Mouse (Mus musculus) limb, embryonic 14.5 days (tissue): ENCODE measurements around the gene Mpc2. TPM values are rescaled to one million over a fixed set of nuclear protein-coding genes. Genes with fewer than 3 reads are reported as not detected.

Experiments used
- ATAC-seq: fragments of 200-750 bp; cut with Nextera tagmentation; 2 replicates; pipeline ENCODE4 v1.8.0; 2017; ENCODE audit warnings: low read depth, moderate number of reproducible peaks, moderate TSS enrichment; ENCODE audit not compliant: low FRiP score
- DNase-seq: peaks from one replicate; pipeline ENCODE4 v3.0.0-alpha.2; 2015; ENCODE audit warnings: low spot score
- H3K27ac ChIP-seq: fragments of 300-500 bp; sonication (generic); replicated peaks from 2 replicates; pipeline ENCODE4 v1.5.1; 2014; ENCODE audit warnings: low read depth, mild to moderate bottlenecking, low read length, moderate library complexity, mixed read lengths
- H3K27me3 ChIP-seq: fragments of 300-500 bp; sonication (generic); 2 replicates; pipeline ENCODE4 v1.6.1; 2014; ENCODE audit warnings: low read length, mixed read lengths; ENCODE audit not compliant: control insufficient read depth, insufficient read depth
- H3K36me3 ChIP-seq: fragments of 300-500 bp; sonication (generic); 2 replicates; pipeline ENCODE4 v1.6.1; 2014; ENCODE audit warnings: mild to moderate bottlenecking, low read length, moderate library complexity, mixed read lengths; ENCODE audit not compliant: control insufficient read depth, insufficient read depth
- H3K4me1 ChIP-seq: fragments of 300-500 bp; sonication (generic); 2 replicates; pipeline ENCODE4 v1.6.1; 2014; ENCODE audit warnings: antibody characterized with exemption, low read length, mixed read lengths; ENCODE audit not compliant: control insufficient read depth, insufficient read depth
- H3K4me2 ChIP-seq: fragments of 300-500 bp; sonication (generic); replicated peaks from 2 replicates; pipeline ENCODE4 v1.6.1; 2014; ENCODE audit warnings: low read depth, mild to moderate bottlenecking, low read length, moderate library complexity; ENCODE audit not compliant: severe bottlenecking
- H3K4me3 ChIP-seq: fragments of 300-500 bp; sonication (generic); replicated peaks from 2 replicates; pipeline ENCODE4 v1.5.1; 2014; ENCODE audit warnings: low read length
- H3K9ac ChIP-seq: fragments of 300-500 bp; sonication (generic); 2 replicates; pipeline ENCODE4 v1.6.1; 2014; ENCODE audit warnings: mild to moderate bottlenecking, low read depth, low read length, moderate library complexity; ENCODE audit not compliant: severe bottlenecking
- H3K9me3 ChIP-seq: fragments of 300-500 bp; sonication (generic); 2 replicates; pipeline ENCODE4 v1.6.1; 2016; ENCODE audit warnings: low read length; ENCODE audit not compliant: control insufficient read depth
- POLR2A ChIP-seq: fragments of 200-500 bp; IDR thresholded peaks from 2 replicates; pipeline ENCODE4 v1.8.0; 2012; ENCODE audit warnings: inconsistent platforms, mild to moderate bottlenecking, moderate library complexity, borderline replicate concordance; ENCODE audit not compliant: insufficient read depth, insufficient read length; ENCODE audit errors: extremely low read depth
- WGBS: fragments of 180-500 bp; shearing (Covaris S2); extraction: QIAGEN DNeasy Blood & Tissue Kit; methylation state at CpG from one replicate; pipeline ENCODE4 v1.1.7; 2014; 5-methylcytosine and 5-hydroxymethylcytosine counted together
- polyA plus RNA-seq, 2 experiments: library from polyadenylated mRNA; depleted of rRNA in 1 of 2; stranded (reverse) in 1 of 2; unstranded in 1 of 2; fragments of >200 nt; fragmentation: Nextera tagmentation in 1 of 2; extraction: Ambion mirVana in 1 of 2; gene quantifications; 2 replicates each; pipeline versions ENCODE4 v1.2.1 to v1.2.3; 2012 to 2014

The Mpc2 gene
- polyA plus RNA-seq, 2 experiments, result 60.2 to 169 TPM

DNA sequence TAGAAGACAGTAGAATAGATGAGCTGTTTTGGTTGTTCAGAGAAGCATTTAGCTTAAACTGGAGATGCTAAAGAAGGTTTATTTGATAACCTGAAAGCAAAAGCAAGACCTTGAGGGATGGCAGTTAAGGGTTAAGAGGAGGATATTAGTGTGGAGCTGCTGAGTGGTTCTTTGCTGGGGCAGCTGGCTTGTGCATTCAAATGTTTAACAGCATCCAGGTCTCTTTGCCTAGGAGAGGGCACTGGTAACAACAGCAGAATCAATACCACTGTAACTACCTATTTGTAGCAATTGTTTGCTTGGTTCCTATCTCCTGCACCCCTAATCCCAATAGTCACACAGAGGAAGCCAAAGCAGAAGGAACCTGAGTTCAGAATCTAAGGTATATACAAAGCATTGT is 9.3 kb downstream of the Mpc2 start:
- no peak for TF ChIP-seq POLR2A
- Histone ChIP-seq H3K4me3 (no peak overlapping the region), H3K36me3 (no peaks in the 10 kb centered on the region), H3K9ac (no peak overlapping the region), H3K27ac (no peak overlapping the region), H3K9me3 (no peaks in the 10 kb centered on the region), H3K27me3 (no peaks in the 10 kb centered on the region), H3K4me2 (no peak overlapping the region), H3K4me1 (no peaks in the 10 kb centered on the region)
- no peak for DNase-seq
- ATAC-seq, result no peak

DNA sequence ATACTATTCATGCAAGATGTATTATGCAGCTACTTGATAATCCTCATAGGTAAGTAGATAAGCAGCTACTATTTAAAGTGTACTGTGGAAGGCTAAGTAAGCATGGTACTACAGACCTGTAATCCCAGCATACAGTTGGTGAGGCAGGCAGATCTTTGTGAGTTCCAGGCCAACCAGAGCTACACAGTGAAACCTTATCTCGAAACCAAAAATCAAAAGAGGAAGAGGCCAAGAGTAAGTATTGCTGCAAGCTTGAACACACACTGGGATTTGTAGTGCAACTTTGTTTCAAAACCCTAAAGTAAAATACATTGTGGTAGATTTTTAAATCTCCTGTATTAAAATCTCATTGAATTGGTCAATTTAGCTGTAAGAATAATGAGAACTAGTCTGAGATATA is 11.1 kb downstream of the Mpc2 start:
- Histone ChIP-seq H3K4me3 (no peak overlapping the region), H3K27me3 (no peaks in the 10 kb centered on the region), H3K9ac (no peak overlapping the region), H3K27ac (no peak overlapping the region), H3K4me1 (no peaks in the 10 kb centered on the region), H3K4me2 (no peak overlapping the region), H3K36me3 (0 out of 2 replicates have a peak, but pooled peaks cover 2% of the 10 kb centered on the region), H3K9me3 (no peaks in the 10 kb centered on the region)
- TF ChIP-seq POLR2A, result no peak
- DNase-seq (no peak), ATAC-seq (no peak)
- WGBS, result 91% methylated on average over 1 of the region's 1 CpGs

DNA sequence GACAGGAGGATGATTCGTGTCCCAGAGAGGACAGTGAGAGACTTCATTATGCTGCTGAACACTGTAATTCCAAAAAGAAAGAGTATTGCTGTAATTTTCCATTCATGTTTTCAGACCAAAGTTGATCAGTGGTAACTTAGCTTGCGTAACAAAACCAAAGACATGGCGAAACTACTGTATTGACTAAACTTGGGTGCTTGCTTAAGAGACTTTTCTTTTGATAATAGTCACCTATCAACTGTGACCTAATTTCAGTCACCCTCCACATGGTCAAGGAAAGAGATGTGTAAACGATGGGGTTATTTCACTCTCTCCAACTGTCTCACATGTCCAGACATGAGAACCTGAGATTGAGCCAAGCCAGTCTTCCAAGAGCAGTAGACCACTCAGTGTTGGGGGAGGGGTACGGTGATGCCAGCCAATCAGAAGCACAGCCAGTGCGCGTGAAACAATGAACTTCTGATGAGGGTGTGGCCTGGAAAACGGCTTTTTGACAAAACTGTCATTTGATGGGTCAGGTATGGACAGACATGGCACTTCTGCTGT is 24.3 kb downstream of the Mpc2 start, which contains the start of gene Adcy10:
Gene Adcy10 (plus strand): TSS at position 496 of the 546 bp plus-strand sequence.
- H3K4me1 ChIP-seq, result no peaks in the 10 kb centered on the region
- H3K27me3 ChIP-seq, result no peaks in the 10 kb centered on the region
- H3K9me3 ChIP-seq, result no peaks in the 10 kb centered on the region
- TF ChIP-seq POLR2A, result no peak
- DNase-seq (no peak), ATAC-seq (no peak)
- no peak within 1 kb of the TSS for H3K9ac ChIP-seq
- H3K27ac ChIP-seq, result no peak within 1 kb of the TSS
- H3K4me3 ChIP-seq, result no peak within 1 kb of the TSS
- 88% methylated on average over 8 of the region's 8 CpGs for WGBS
- no peak within 1 kb of the TSS for H3K4me2 ChIP-seq
- H3K36me3 ChIP-seq, result peaks cover 22% of the 10 kb centered on the region

DNA sequence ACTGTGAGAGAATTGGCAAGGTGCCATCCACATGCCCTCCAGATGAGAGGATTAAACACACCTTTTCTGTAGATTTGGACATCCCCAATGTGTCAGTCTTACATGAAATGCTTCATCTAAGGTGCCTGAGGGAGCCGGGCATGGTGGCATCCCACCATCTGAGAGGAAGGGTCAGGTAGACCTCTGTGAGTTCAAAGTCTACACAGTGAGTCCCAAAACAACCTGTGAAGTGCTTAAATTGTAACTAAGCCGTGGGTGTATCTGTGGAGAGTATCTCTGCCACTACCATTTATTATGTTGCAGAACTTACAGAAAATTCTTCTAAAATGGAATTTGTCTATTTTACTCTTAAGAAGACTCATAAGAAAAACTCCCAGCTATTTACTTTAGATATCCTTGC is 25.7 kb downstream of the Mpc2 start:
- H3K4me3 ChIP-seq, result no peak overlapping the region
- WGBS, result 85% methylated on average over 2 of the region's 2 CpGs
- no peak overlapping the region for H3K4me2 ChIP-seq
- no peak overlapping the region for H3K9ac ChIP-seq
- no peak for DNase-seq
- H3K36me3 ChIP-seq, result peaks cover 15% of the 10 kb centered on the region
- no peak for TF ChIP-seq POLR2A
- H3K27ac ChIP-seq, result no peak overlapping the region
- no peaks in the 10 kb centered on the region for H3K27me3 ChIP-seq
- H3K4me1 ChIP-seq, result no peaks in the 10 kb centered on the region
- no peak for ATAC-seq
- no peaks in the 10 kb centered on the region for H3K9me3 ChIP-seq

DNA sequence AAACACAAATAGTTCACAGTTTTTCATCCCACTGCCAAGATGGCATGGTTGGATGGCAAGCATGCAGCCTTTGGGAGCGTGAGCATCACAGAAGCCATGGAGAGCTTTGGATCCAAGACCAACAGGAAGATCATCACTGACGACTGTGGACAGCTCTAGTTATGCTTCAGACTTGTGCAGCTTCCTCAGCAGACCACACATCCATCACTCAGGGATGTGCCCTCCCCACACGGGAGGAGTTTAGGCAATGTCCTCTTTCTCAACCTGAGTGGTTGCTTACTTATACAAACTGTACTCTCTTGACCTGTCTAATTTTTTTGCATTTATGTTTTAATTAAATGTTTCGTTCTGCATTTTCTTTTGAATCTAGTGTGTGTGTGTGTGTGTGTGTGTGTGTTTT is 28.8 kb downstream of the Mpc2 start:
- H3K27ac ChIP-seq, result no peak overlapping the region
- no peak for TF ChIP-seq POLR2A
- no peak overlapping the region for H3K4me2 ChIP-seq
- H3K9me3 ChIP-seq, result no peaks in the 10 kb centered on the region
- H3K9ac ChIP-seq, result no peak overlapping the region
- H3K27me3 ChIP-seq, result no peaks in the 10 kb centered on the region
- ATAC-seq (no peak), DNase-seq (no peak)
- H3K36me3 ChIP-seq, result no peaks in the 10 kb centered on the region
- 82% methylated on average over 4 of the region's 4 CpGs for WGBS
- H3K4me3 ChIP-seq, result no peak overlapping the region
- no peaks in the 10 kb centered on the region for H3K4me1 ChIP-seq

DNA sequence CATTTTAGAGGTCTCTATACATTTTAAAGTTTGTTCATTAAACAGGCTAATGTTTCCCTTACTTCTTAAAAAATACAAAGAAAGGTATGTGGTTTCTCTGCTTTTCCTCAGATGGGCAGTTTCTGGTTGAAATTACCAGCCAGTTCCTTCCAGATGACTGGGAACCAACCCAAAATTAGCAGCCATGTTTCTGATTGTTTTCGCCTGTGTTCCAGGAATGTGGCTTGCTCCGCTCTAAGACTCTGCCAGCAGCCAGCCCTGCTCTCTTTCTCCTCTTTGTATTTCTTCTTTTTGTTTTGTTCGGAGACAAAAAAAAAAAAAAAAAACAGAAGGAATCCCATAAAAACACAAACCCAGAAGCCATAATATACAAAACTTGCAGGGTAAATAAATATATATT is 38.4 kb downstream of the Mpc2 start:
- 35% methylated on average over 3 of the region's 3 CpGs for WGBS

More for the DNA sequence above, 38.4 kb downstream of the Mpc2 start:
- Histone ChIP-seq H3K4me1 (peaks cover 5% of the 10 kb centered on the region), H3K4me2 (no peak overlapping the region), H3K27me3 (no peaks in the 10 kb centered on the region), H3K4me3 (no peak overlapping the region), H3K9ac (no peak overlapping the region), H3K27ac (no peak overlapping the region), H3K9me3 (no peaks in the 10 kb centered on the region), H3K36me3 (no peaks in the 10 kb centered on the region)
- DNase-seq (peak; percentile 80), ATAC-seq (peak; percentile 79)
- TF ChIP-seq POLR2A, result no peak
